Mouse (Mus musculus) G1E (cell line): ENCODE measurements around the gene Dbil5.

Source experiments
- CTCF ChIP-seq: IDR thresholded peaks from 2 replicates; pipeline ENCODE4 v1.5.1; 2012; ENCODE audit warnings: low read depth, low read length, inconsistent platforms, mixed read lengths
- GATA1 ChIP-seq: IDR thresholded peaks from 2 replicates; pipeline ENCODE4 v1.6.1; 2012; ENCODE audit warnings: borderline replicate concordance, low read length, inconsistent platforms, mixed read lengths
- GATA2 ChIP-seq: IDR thresholded peaks from 2 replicates; pipeline ENCODE4 v1.6.1; 2012; ENCODE audit warnings: low read depth, low read length, inconsistent platforms, borderline replicate concordance
- POLR2AphosphoS5 ChIP-seq: IDR thresholded peaks from 2 replicates; pipeline ENCODE4 v1.6.1; 2012; ENCODE audit warnings: low read depth, low read length, inconsistent platforms; ENCODE audit not compliant: insufficient replicate concordance
- TAL1 ChIP-seq: conservative IDR thresholded peaks from 2 replicates; pipeline ENCODE4 v1.6.1; 2012; ENCODE audit warnings: low read depth, low read length, inconsistent platforms, mixed read lengths

DNA sequence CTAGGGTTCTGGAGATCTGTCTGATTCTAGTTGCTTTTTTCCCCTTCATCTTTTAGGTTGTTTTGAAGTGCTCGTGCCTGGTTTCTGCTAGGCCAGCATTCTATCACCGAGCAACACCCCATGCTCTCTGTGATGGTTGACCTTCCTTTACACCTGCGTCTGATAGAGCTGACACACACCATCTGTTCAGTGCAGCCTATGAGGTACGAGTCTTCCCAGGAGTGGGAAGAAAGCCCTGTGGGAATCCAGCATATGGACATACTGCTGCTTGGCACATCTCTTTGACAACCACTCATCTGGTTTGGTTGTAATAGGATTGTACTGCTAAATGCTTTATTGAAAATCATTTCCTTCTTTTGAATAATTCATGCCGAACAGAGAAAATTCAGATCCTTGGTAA is 47.2 kb upstream of the Dbil5 start:
- TF ChIP-seq CTCF: no peak
- TF ChIP-seq GATA1: no peak
- TF ChIP-seq POLR2AphosphoS5: no peak
- TF ChIP-seq TAL1: no peak
- no peak for TF ChIP-seq GATA2
